Mouse (Mus musculus): ENCODE results near the gene Gm29776. TPM values are rescaled to one million over a fixed set of nuclear protein-coding genes. Genes with fewer than 3 reads are reported as not detected.

The Gm29776 gene
- total and polyA plus RNA-seq, 3 experiments, result 0.04 TPM; not detected in 2

DNA sequence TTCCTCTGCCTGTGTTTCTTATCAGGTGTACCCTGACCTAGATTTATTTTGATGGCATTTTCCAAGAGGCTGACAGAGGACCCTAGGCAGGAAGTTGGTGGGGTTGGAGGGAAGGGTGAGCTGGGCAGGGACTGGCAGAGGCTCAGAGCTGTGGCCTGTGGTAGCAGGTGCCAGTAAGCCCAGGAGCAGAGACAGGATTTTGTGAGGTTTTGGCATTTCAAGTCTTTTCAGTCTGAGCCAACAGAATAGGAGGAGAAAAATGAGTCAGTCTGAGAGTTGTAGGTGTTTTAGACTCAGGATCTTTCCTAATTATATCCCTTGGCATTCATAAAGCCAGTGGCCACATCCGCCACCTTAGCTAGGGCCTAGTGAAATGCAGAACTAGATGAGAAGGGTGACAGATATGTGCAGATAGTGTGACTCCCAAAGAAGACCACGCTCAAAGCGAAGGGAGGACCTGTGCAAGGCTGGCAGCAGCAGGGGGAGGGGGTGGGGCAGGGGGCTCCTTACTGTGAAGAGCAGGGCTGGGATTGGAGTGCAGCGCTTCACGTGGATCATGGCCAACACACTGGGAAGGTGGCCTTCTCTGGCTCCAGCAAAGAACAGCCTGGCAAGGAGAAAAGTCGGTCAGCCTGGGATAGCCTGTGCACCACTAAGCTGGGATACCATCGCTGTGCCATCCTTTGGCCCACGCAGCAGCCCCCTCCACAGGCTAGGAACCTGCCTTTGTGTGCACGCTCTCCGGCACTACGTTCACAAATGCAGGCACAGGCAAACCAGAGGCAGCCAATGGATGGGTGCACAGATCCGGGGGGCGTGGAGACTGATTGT is 30.4 kb upstream of the Gm29776 start:
- TF ChIP-seq POLR2A (IDR thresholded peaks at IDR 0.05; ENCODE audit: insufficient read depth, low read depth, low read length), result no peak
- TF ChIP-seq CTCF (IDR thresholded peaks at IDR 0.05), result no peak
- no peak for TF ChIP-seq EP300 (IDR thresholded peaks at IDR 0.05; ENCODE audit: insufficient read depth, low read depth, low read length)
- DNase-seq, result no peak
- Histone ChIP-seq H3K27me3 (ENCODE audit: control insufficient read depth, insufficient read depth, low read length) (no peaks in the 10 kb centered on the region), H3K4me3 (no peak overlapping the region), H3K4me1 (ENCODE audit: control insufficient read depth, insufficient read depth, low read length) (no peaks in the 10 kb centered on the region), H3K79me2 (replicated peaks; ENCODE audit: control insufficient read depth, insufficient read depth, low read length) (no peaks in the 10 kb centered on the region), H3K27ac (no peak overlapping the region), H3K9ac (ENCODE audit: low read depth, low read length) (no peak overlapping the region), H3K36me3 (ENCODE audit: control insufficient read depth, insufficient read depth, low read length) (no peaks in the 10 kb centered on the region)
- intact Hi-C loops (cut with DNase I), result no loop called here
- WGBS, result 83% methylated on average over 13 of the region's 13 CpGs

DNA sequence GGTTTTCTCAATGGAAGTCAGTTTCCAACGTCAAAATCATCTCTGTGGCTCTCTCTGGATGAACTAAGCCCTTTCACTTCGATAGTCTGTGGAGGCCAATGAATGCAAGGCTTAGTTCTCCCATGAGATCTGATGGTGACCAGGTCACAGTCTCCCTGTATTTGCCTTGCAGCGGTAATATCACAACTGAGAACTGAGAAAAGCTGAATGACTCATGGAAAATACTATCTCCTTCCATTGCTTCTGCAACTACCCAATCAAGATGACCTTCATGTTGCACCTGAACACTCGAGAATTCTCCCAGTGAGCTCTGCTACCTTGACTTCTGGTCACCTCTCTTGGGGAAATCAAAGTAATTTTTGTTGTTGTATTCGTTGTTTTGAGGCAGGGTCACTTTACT is 28.9 kb upstream of the Gm29776 start:
- no peaks in the 10 kb centered on the region for H3K4me1 ChIP-seq (ENCODE audit: control insufficient read depth, insufficient read depth, low read length)
- no peak overlapping the region for H3K9ac ChIP-seq (ENCODE audit: low read depth, low read length)
- DNase-seq, result no peak
- no peaks in the 10 kb centered on the region for H3K79me2 ChIP-seq (replicated peaks; ENCODE audit: control insufficient read depth, insufficient read depth, low read length)
- WGBS, result 57% methylated on average over 5 of the region's 5 CpGs
- H3K27ac ChIP-seq, result no peak overlapping the region
- intact Hi-C loops (cut with DNase I), result no loop called here
- H3K27me3 ChIP-seq (ENCODE audit: control insufficient read depth, insufficient read depth, low read length), result no peaks in the 10 kb centered on the region
- TF ChIP-seq CTCF (IDR thresholded peaks at IDR 0.05), result no peak
- TF ChIP-seq EP300 (IDR thresholded peaks at IDR 0.05; ENCODE audit: insufficient read depth, low read depth, low read length), result no peak
- no peak for TF ChIP-seq POLR2A (IDR thresholded peaks at IDR 0.05; ENCODE audit: insufficient read depth, low read depth, low read length)
- H3K36me3 ChIP-seq (ENCODE audit: control insufficient read depth, insufficient read depth, low read length), result no peaks in the 10 kb centered on the region
- no peak overlapping the region for H3K4me3 ChIP-seq

DNA sequence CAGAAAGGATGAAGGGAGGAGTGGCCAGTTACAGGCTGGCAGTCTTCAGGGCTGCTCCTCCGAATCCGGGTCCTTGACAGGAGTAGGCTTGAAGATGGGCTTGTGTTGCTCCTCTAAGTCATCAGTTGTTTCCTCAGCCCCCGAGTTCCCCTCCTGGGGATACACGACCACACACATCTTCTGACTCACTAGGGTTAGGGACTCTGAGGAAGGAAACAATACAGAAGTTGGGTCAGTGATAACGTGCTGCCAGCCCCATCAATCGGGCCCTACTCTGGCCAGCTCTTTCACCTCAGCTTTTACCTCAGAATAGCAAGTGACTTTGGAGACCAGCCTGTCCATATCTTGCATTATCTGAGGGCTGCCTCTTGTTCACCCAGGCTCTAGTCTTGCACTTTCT is 25.4 kb upstream of the Gm29776 start:
- Histone ChIP-seq H3K27ac (no peak overlapping the region), H3K4me1 (ENCODE audit: control insufficient read depth, insufficient read depth, low read length) (no peaks in the 10 kb centered on the region; the same call in 1 of the 2 replicates), H3K36me3 (ENCODE audit: control insufficient read depth, insufficient read depth, low read length) (no peaks in the 10 kb centered on the region), H3K9ac (ENCODE audit: low read depth, low read length) (no peak overlapping the region), H3K4me3 (no peak overlapping the region), H3K27me3 (ENCODE audit: control insufficient read depth, insufficient read depth, low read length) (no peaks in the 10 kb centered on the region), H3K79me2 (replicated peaks; ENCODE audit: control insufficient read depth, insufficient read depth, low read length) (no peaks in the 10 kb centered on the region)
- no peak for DNase-seq
- WGBS, result 59% methylated on average over 6 of the region's 6 CpGs
- intact Hi-C loops (cut with DNase I), result no loop called here
- TF ChIP-seq POLR2A (IDR thresholded peaks at IDR 0.05; ENCODE audit: insufficient read depth, low read depth, low read length) (no peak), CTCF (IDR thresholded peaks at IDR 0.05) (no peak), EP300 (IDR thresholded peaks at IDR 0.05; ENCODE audit: insufficient read depth, low read depth, low read length) (no peak)

DNA sequence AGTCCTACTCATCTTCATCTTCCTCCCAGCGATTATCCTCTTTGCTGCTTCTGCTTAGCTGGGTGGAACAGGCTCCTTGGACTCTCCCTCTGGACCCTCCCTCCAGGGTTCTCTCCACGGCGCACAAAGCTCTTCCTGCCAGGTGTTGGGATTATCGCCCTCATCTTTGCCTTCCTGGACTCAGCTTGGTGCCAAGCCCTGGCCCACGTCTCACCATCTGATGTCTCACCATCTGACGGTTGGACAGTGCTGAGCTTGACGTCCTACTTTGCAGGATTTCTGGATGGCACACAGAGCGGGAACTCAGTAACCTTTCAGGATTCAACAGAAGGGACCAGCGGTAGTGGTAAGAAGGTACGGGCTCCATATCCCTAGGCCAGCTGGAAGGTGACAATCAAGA is 23.1 kb upstream of the Gm29776 start:
- no peaks in the 10 kb centered on the region for H3K27me3 ChIP-seq (ENCODE audit: control insufficient read depth, insufficient read depth, low read length)
- no peak overlapping the region for H3K9ac ChIP-seq (ENCODE audit: low read depth, low read length)
- no peaks in the 10 kb centered on the region; the same call in 1 of the 2 replicates for H3K4me1 ChIP-seq (ENCODE audit: control insufficient read depth, insufficient read depth, low read length)
- no peaks in the 10 kb centered on the region for H3K36me3 ChIP-seq (ENCODE audit: control insufficient read depth, insufficient read depth, low read length)
- no peaks in the 10 kb centered on the region for H3K79me2 ChIP-seq (replicated peaks; ENCODE audit: control insufficient read depth, insufficient read depth, low read length)
- H3K27ac ChIP-seq, result no peak overlapping the region
- TF ChIP-seq CTCF (IDR thresholded peaks at IDR 0.05), result no peak
- no peak for TF ChIP-seq EP300 (IDR thresholded peaks at IDR 0.05; ENCODE audit: insufficient read depth, low read depth, low read length)
- TF ChIP-seq POLR2A (IDR thresholded peaks at IDR 0.05; ENCODE audit: insufficient read depth, low read depth, low read length), result no peak
- no peak overlapping the region for H3K4me3 ChIP-seq
- no peak for DNase-seq
- WGBS, result 77% methylated on average over 10 of the region's 10 CpGs
- intact Hi-C loops (cut with DNase I), result no loop called here

DNA sequence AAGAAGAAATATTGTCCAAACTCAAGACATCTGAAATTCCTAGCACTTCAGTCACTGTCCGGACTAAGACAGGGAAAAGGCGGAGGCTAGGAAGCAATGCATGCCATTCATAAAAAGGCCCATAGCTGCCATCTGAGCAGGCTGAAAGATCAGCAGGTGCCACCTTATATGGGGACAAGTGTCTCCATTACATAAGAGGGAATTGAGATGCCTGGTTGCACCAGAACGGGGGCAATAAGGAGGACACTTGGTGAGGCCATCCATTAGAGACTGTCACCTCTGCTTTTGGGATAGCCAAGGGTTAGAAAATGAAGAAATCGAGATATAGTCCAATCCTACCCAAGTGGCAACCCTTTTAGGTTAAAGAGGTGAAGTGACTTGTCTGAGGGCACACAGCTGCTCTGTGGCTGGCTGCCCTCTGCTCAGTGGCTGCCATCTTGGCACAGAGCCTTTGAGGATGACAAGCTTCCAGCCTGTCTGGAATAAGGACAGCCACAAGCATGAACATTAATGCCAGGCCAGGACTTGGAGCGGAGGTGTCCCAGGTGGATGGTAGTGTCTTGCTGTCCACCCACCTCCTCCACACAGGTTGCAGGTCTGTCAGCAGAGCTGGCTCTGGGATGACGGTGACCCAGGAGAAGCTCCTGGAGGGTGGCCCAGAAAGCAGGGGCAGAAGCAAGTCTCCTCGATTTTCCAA is 22.2 kb upstream of the Gm29776 start:
- Histone ChIP-seq H3K4me3 (no peak overlapping the region), H3K9ac (ENCODE audit: low read depth, low read length) (no peak overlapping the region), H3K27ac (no peak overlapping the region), H3K79me2 (replicated peaks; ENCODE audit: control insufficient read depth, insufficient read depth, low read length) (no peaks in the 10 kb centered on the region), H3K4me1 (ENCODE audit: control insufficient read depth, insufficient read depth, low read length) (no peaks in the 10 kb centered on the region; the same call in 1 of the 2 replicates), H3K27me3 (ENCODE audit: control insufficient read depth, insufficient read depth, low read length) (no peaks in the 10 kb centered on the region), H3K36me3 (ENCODE audit: control insufficient read depth, insufficient read depth, low read length) (no peaks in the 10 kb centered on the region)
- TF ChIP-seq POLR2A (IDR thresholded peaks at IDR 0.05; ENCODE audit: insufficient read depth, low read depth, low read length) (no peak), EP300 (IDR thresholded peaks at IDR 0.05; ENCODE audit: insufficient read depth, low read depth, low read length) (no peak), CTCF (IDR thresholded peaks at IDR 0.05) (no peak)
- DNase-seq, result peak; percentile 36 to 45
- intact Hi-C loops (cut with DNase I), result no loop called here
- WGBS, result 77% methylated on average over 7 of the region's 7 CpGs

DNA sequence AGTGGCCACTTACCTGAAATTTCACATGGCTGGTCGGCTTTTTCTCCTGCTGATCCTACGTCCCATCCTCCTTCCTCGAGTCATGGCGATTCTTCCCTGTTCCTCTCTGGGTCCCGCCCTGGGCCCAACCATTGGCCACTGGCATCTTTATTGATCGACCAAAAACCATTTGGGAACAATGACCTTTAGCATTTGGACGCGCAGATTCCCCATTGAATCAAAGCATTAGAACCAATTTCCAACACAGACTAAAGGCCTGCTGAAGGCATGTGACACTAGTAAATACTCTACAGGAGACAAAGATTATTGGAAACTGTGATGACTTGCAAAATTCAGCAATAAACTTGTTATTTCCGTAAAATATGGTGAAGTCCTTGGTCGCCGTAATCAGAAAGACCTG is 21.4 kb upstream of the Gm29776 start:
- Histone ChIP-seq H3K4me1 (ENCODE audit: control insufficient read depth, insufficient read depth, low read length) (no peaks in the 10 kb centered on the region; the same call in 1 of the 2 replicates), H3K9ac (ENCODE audit: low read depth, low read length) (no peak overlapping the region), H3K27me3 (ENCODE audit: control insufficient read depth, insufficient read depth, low read length) (no peaks in the 10 kb centered on the region), H3K79me2 (replicated peaks; ENCODE audit: control insufficient read depth, insufficient read depth, low read length) (no peaks in the 10 kb centered on the region), H3K27ac (no peak overlapping the region), H3K36me3 (ENCODE audit: control insufficient read depth, insufficient read depth, low read length) (no peaks in the 10 kb centered on the region), H3K4me3 (no peak overlapping the region)
- intact Hi-C loops (cut with DNase I), result no loop called here
- no peak for TF ChIP-seq CTCF (IDR thresholded peaks at IDR 0.05)
- TF ChIP-seq POLR2A (IDR thresholded peaks at IDR 0.05; ENCODE audit: insufficient read depth, low read depth, low read length), result no peak
- TF ChIP-seq EP300 (IDR thresholded peaks at IDR 0.05; ENCODE audit: insufficient read depth, low read depth, low read length), result no peak
- WGBS, result 93% methylated on average over 11 of the region's 11 CpGs
- DNase-seq, result no peak
